Mouse (Mus musculus): Measurements from ENCODE around the gene Cdk5r2. TPM values are rescaled to one million over a fixed set of nuclear protein-coding genes. Genes with fewer than 3 reads are reported as not detected.

Cdk5r2 gene
- polyA plus RNA-seq, 1 experiment from 2014 or later = 9.7 TPM

DNA sequence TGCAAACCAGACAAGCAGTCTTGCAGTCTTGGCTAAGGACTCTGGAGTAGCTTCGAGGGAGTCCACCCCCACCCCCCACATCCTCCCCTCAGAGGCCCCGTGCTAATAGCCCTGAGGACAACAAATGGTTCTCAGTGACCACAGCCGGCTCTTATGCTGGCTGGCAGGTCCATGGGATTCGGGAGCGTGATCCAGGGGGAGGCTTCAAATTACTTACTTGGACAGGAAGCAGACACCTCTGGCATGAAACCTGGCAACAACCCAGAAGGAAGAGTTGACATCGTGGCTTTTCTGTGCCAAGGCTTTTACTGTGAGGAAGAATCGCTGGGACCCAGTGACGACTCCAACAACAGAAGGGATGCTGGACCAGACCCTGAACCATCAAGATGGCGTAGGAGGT lies 8.4 kb upstream of the Cdk5r2 start:
- H3K9ac ChIP-seq (ENCODE audit: low read depth, low read length) = no peak overlapping the region
- H3K27me3 ChIP-seq (ENCODE audit: control insufficient read depth, insufficient read depth, low read depth, low read length) = no peaks in the 10 kb centered on the region
- ATAC-seq = no peak
- no peak overlapping the region for H3K4me2 ChIP-seq (ENCODE audit: low read length)
- WGBS = 60% methylated on average over 9 of the region's 9 CpGs
- no peaks in the 10 kb centered on the region for H3K36me3 ChIP-seq (ENCODE audit: control insufficient read depth, insufficient read depth, low read length)
- no peak overlapping the region for H3K27ac ChIP-seq (ENCODE audit: low read length)
- H3K9me3 ChIP-seq (replicated peaks; ENCODE audit: control insufficient read depth, low read length, poor library complexity, severe bottlenecking) = no peaks in the 10 kb centered on the region
- no peak overlapping the region for H3K4me3 ChIP-seq (ENCODE audit: low read depth, low read length)
- H3K4me1 ChIP-seq (ENCODE audit: control insufficient read depth, insufficient read depth, low read length) = peaks cover 8% of the 10 kb centered on the region

DNA sequence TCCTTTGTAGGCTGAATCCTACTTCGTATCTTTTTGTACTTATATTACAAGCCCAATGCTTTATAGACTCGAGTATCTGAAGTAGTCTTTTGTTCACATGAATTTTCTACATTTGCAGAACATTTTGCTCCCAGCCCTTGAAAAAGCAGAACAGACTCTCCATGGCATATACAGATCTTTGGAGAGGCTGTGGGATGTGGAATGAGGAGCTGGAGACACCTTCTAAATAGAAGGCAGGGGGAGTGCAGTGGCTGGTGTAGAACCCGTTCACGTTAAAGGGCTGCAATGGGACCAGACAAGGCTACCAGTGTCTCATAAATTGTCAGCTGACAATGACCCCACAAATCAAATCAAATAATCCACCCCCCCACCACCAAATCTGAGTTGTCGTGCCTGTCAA lies 5.8 kb upstream of the Cdk5r2 start:
- 39% methylated on average over 5 of the region's 5 CpGs for WGBS
- ATAC-seq = no peak

DNA sequence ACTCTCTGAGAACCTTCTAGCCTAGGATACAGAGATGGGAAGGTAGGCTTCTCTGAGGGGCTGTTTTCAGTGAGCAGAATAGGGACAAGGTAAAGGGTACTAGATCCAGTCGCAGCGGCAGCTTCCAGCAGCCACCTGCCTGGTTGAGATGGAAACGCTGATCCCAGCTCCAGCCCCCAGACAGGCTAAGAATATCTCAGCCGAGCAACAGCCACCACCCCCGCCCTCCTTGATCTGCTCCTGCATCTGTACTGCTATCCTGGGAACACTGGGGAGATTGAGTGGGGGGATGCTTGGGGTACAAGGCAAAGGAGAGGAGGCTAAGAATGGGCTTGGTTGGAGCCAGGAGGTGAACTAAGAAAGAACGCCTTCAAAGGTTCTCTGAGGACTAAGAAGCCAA lies 4.5 kb upstream of the Cdk5r2 start:
- no peak for ATAC-seq

More for the DNA sequence above, 5.8 kb upstream of the Cdk5r2 start:
- H3K4me2 ChIP-seq (ENCODE audit: low read length) = no peak overlapping the region
- no peak overlapping the region for H3K9ac ChIP-seq (ENCODE audit: low read depth, low read length)
- H3K4me3 ChIP-seq (ENCODE audit: low read depth, low read length) = no peak overlapping the region
- H3K36me3 ChIP-seq (ENCODE audit: control insufficient read depth, insufficient read depth, low read length) = no peaks in the 10 kb centered on the region
- H3K27ac ChIP-seq (ENCODE audit: low read length) = no peak overlapping the region
- H3K9me3 ChIP-seq (replicated peaks; ENCODE audit: control insufficient read depth, low read length, poor library complexity, severe bottlenecking) = no peaks in the 10 kb centered on the region
- no peaks in the 10 kb centered on the region for H3K27me3 ChIP-seq (ENCODE audit: control insufficient read depth, insufficient read depth, low read depth, low read length)
- H3K4me1 ChIP-seq (ENCODE audit: control insufficient read depth, insufficient read depth, low read length) = peaks cover 14% of the 10 kb centered on the region

DNA sequence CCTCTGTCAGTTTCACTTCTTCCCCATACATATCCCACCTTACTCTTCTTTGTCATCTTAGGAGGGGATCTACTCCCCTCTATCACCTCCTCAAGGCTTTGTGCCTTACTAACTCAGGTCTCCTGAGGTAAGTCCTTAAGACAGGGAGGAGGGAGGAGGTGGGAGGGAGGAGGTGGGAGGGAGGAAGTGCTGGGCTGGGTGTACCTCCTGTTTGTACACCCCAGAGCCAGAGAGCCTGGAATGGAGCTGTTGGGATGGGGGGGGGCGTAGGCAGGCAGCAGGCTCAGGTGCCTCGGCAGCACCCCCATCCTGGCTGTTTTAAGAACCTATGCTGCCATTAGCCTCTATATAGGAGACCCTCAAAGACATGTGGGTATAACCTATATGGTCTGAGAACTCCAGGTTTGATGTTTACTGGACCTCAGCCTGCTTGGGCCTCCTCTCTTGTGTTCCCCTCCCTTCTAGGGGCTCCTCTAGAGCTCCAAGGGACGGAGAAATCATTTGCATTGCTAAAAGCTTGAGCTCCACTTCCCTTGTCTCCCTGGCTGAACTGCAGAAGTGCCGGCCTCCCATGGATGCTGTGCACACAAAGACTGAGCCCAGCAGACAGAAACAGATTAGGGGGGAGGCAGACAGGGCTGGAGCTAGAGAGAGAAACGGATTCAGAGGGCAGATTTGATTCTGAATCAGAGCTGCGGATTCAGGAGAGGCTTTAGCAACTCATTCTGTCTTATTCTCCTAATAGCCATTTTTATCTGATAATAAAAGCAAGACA lies 3.5 kb upstream of the Cdk5r2 start:
- peak overlapping the region; percentile 8 for H3K27ac ChIP-seq (ENCODE audit: low read length)
- H3K4me1 ChIP-seq (ENCODE audit: control insufficient read depth, insufficient read depth, low read length) = peaks cover 18% of the 10 kb centered on the region
- 14% methylated on average over 6 of the region's 6 CpGs for WGBS
- H3K36me3 ChIP-seq (ENCODE audit: control insufficient read depth, insufficient read depth, low read length) = no peaks in the 10 kb centered on the region
- H3K4me2 ChIP-seq (ENCODE audit: low read length) = no peak overlapping the region
- H3K9me3 ChIP-seq (replicated peaks; ENCODE audit: control insufficient read depth, low read length, poor library complexity, severe bottlenecking) = no peaks in the 10 kb centered on the region
- peak overlapping the region; percentile 45; the same call in 1 of the 2 replicates for H3K9ac ChIP-seq (ENCODE audit: low read depth, low read length)
- no peak for ATAC-seq
- no peaks in the 10 kb centered on the region for H3K27me3 ChIP-seq (ENCODE audit: control insufficient read depth, insufficient read depth, low read depth, low read length)
- no peak overlapping the region for H3K4me3 ChIP-seq (ENCODE audit: low read depth, low read length)

More for the DNA sequence above, 4.5 kb upstream of the Cdk5r2 start:
- H3K4me1 ChIP-seq (ENCODE audit: control insufficient read depth, insufficient read depth, low read length) = peaks cover 18% of the 10 kb centered on the region
- H3K4me2 ChIP-seq (ENCODE audit: low read length) = no peak overlapping the region
- H3K9me3 ChIP-seq (replicated peaks; ENCODE audit: control insufficient read depth, low read length, poor library complexity, severe bottlenecking) = no peaks in the 10 kb centered on the region
- 18% methylated on average over 6 of the region's 6 CpGs for WGBS
- no peak overlapping the region for H3K9ac ChIP-seq (ENCODE audit: low read depth, low read length)
- no peaks in the 10 kb centered on the region for H3K36me3 ChIP-seq (ENCODE audit: control insufficient read depth, insufficient read depth, low read length)
- H3K4me3 ChIP-seq (ENCODE audit: low read depth, low read length) = no peak overlapping the region
- H3K27ac ChIP-seq (ENCODE audit: low read length) = no peak overlapping the region
- no peaks in the 10 kb centered on the region for H3K27me3 ChIP-seq (ENCODE audit: control insufficient read depth, insufficient read depth, low read depth, low read length)

DNA sequence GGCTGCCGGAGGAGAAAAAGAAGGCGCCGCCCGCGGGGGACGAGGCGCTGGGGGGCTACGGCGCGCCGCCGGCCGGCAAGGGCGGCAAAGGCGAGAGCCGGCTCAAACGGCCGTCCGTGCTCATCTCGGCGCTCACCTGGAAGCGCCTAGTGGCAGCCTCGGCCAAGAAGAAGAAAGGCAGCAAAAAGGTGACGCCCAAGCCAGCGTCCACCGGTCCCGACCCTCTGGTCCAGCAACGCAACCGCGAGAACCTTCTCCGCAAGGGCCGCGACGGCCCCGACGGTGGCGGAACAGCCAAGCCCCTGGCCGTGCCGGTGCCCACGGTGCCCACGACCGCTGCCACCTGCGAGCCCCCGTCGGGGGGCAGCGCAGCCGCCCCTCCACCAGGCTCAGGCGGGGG lies 422 bp downstream of the Cdk5r2 start:
- Histone ChIP-seq H3K4me2 (ENCODE audit: low read length) (peak overlapping the region; percentile 90), H3K9ac (ENCODE audit: low read depth, low read length) (peak overlapping the region; percentile 97), H3K9me3 (replicated peaks; ENCODE audit: control insufficient read depth, low read length, poor library complexity, severe bottlenecking) (no peaks in the 10 kb centered on the region), H3K4me1 (ENCODE audit: control insufficient read depth, insufficient read depth, low read length) (peaks cover 39% of the 10 kb centered on the region), H3K27me3 (ENCODE audit: control insufficient read depth, insufficient read depth, low read depth, low read length) (no peaks in the 10 kb centered on the region), H3K4me3 (ENCODE audit: low read depth, low read length) (peak overlapping the region; percentile 94), H3K36me3 (ENCODE audit: control insufficient read depth, insufficient read depth, low read length) (no peaks in the 10 kb centered on the region), H3K27ac (ENCODE audit: low read length) (peak overlapping the region; percentile 89)
- ATAC-seq = peak; percentile 3; the same call in 1 of the 2 replicates
- under 1% methylated on average over 33 of the region's 48 CpGs for WGBS

DNA sequence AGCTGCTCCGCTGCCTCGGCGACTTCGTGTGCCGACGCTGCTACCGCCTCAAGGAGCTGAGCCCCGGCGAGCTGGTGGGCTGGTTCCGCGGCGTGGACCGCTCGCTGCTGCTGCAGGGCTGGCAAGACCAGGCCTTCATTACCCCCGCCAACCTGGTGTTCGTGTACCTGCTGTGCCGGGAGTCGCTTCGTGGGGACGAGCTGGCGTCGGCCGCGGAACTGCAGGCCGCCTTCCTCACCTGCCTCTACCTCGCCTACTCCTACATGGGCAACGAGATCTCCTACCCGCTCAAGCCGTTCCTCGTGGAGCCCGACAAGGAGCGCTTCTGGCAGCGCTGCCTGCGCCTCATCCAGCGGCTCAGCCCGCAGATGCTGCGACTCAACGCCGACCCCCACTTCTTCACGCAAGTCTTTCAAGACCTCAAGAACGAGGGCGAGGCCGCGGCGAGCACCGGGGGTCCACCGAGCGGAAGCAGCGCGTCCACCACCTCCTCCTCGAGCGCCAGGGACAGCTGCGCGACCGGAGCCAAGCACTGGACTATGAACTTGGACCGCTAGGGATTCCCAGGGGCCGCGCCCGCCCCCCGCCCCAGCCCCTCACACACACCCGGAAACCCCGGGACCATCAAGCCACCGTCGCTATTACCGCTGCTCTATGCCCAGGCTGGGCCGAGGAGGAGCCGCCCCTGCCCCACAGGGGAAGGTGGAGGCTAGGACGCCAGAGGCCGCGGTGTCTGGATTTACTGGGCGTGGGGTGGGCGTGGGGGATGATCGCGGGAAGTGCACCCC lies 1.1 kb downstream of the Cdk5r2 start:
- H3K27me3 ChIP-seq (ENCODE audit: control insufficient read depth, insufficient read depth, low read depth, low read length) = no peaks in the 10 kb centered on the region
- H3K4me2 ChIP-seq (ENCODE audit: low read length) = peak overlapping the region; percentile 90
- no peaks in the 10 kb centered on the region for H3K36me3 ChIP-seq (ENCODE audit: control insufficient read depth, insufficient read depth, low read length)
- H3K9ac ChIP-seq (ENCODE audit: low read depth, low read length) = peak overlapping the region; percentile 97
- ATAC-seq = no peak
- peaks cover 36% of the 10 kb centered on the region for H3K4me1 ChIP-seq (ENCODE audit: control insufficient read depth, insufficient read depth, low read length)
- peak overlapping the region; percentile 89 for H3K27ac ChIP-seq (ENCODE audit: low read length)
- H3K4me3 ChIP-seq (ENCODE audit: low read depth, low read length) = peak overlapping the region; percentile 94
- 0% methylated on average over 66 of the region's 74 CpGs for WGBS
- H3K9me3 ChIP-seq (replicated peaks; ENCODE audit: control insufficient read depth, low read length, poor library complexity, severe bottlenecking) = no peaks in the 10 kb centered on the region

DNA sequence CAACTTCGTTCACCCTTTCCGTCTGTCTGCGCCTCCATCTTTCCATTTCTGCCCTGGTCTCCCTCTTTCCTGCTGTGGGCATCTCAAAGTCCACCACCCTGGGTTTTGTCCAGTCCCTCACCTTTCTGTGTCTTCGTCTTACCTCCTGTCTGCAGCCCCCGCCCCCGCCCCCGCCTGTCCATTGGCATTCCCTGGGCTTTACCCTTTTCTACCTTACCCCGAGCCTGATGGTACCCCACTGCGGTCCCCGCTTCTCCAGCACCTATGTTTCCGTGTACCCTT lies 1.6 kb downstream of the Cdk5r2 start:
- under 1% methylated on average over 8 of the region's 11 CpGs for WGBS
- Histone ChIP-seq H3K27ac (ENCODE audit: low read length) (peak overlapping the region; percentile 89), H3K4me2 (ENCODE audit: low read length) (peak overlapping the region; percentile 90), H3K36me3 (ENCODE audit: control insufficient read depth, insufficient read depth, low read length) (no peaks in the 10 kb centered on the region), H3K4me1 (ENCODE audit: control insufficient read depth, insufficient read depth, low read length) (peaks cover 31% of the 10 kb centered on the region), H3K4me3 (ENCODE audit: low read depth, low read length) (peak overlapping the region; percentile 94), H3K9me3 (replicated peaks; ENCODE audit: control insufficient read depth, low read length, poor library complexity, severe bottlenecking) (no peaks in the 10 kb centered on the region), H3K9ac (ENCODE audit: low read depth, low read length) (peak overlapping the region; percentile 97), H3K27me3 (ENCODE audit: control insufficient read depth, insufficient read depth, low read depth, low read length) (no peaks in the 10 kb centered on the region)
- no peak for ATAC-seq

DNA sequence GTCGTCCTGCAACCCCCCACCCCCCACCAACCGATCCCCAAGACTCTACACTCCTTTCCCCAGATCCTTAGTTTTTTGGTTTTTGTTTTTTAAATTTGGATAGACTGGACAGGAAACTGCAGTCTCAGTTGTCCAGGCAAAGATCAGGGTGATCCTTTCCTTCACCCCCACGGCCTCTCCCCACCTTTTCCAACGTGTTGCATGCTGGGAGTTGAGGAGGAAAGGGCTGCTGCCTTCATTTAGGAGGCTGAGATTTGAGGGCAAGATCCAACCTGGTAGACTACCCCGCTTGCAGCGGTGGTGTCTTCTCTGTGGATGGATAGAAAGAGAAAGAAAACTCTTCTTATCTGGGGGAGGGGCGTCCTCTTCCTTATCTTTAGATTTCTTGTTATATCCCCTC lies 2.1 kb downstream of the Cdk5r2 start:
- H3K4me1 ChIP-seq (ENCODE audit: control insufficient read depth, insufficient read depth, low read length) = peaks cover 26% of the 10 kb centered on the region
- no peaks in the 10 kb centered on the region for H3K36me3 ChIP-seq (ENCODE audit: control insufficient read depth, insufficient read depth, low read length)
- WGBS = 1% methylated on average over 7 of the region's 7 CpGs
- no peaks in the 10 kb centered on the region for H3K9me3 ChIP-seq (replicated peaks; ENCODE audit: control insufficient read depth, low read length, poor library complexity, severe bottlenecking)
- H3K4me3 ChIP-seq (ENCODE audit: low read depth, low read length) = peak overlapping the region; percentile 94
- H3K4me2 ChIP-seq (ENCODE audit: low read length) = peak overlapping the region; percentile 90
- ATAC-seq = no peak
- H3K9ac ChIP-seq (ENCODE audit: low read depth, low read length) = peak overlapping the region; percentile 97
- no peaks in the 10 kb centered on the region for H3K27me3 ChIP-seq (ENCODE audit: control insufficient read depth, insufficient read depth, low read depth, low read length)
- no peak overlapping the region; the same call in 1 of the 2 replicates for H3K27ac ChIP-seq (ENCODE audit: low read length)

DNA sequence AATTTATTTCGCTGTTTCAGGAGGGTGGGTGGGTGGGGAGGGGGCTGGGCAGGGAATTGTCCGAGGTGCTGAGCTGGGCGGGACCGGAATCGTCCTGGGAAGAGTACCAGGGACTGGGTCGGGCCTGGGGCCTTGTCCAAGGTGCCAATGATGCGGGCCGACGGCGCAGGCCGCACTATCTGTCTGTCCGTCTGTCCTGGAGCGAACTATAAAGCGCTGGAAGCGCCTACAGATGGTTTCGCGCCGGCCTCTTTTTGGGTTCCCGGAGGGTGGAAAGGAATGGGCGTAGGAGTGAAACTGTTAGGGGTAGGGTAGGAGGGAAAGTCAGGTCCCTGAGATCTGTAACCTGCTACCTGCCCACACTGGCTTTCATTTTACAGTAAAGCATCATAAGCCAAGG lies 2.5 kb downstream of the Cdk5r2 start:
- peak overlapping the region; percentile 94 for H3K4me3 ChIP-seq (ENCODE audit: low read depth, low read length)
- H3K27ac ChIP-seq (ENCODE audit: low read length) = peak overlapping the region; percentile 74
- H3K9ac ChIP-seq (ENCODE audit: low read depth, low read length) = peak overlapping the region; percentile 97
- no peak for ATAC-seq
- no peaks in the 10 kb centered on the region for H3K9me3 ChIP-seq (replicated peaks; ENCODE audit: control insufficient read depth, low read length, poor library complexity, severe bottlenecking)
- peak overlapping the region; percentile 90 for H3K4me2 ChIP-seq (ENCODE audit: low read length)
- H3K27me3 ChIP-seq (ENCODE audit: control insufficient read depth, insufficient read depth, low read depth, low read length) = no peaks in the 10 kb centered on the region
- no peaks in the 10 kb centered on the region for H3K36me3 ChIP-seq (ENCODE audit: control insufficient read depth, insufficient read depth, low read length)
- WGBS = 3% methylated on average over 20 of the region's 20 CpGs
- H3K4me1 ChIP-seq (ENCODE audit: control insufficient read depth, insufficient read depth, low read length) = peaks cover 26% of the 10 kb centered on the region
